Mouse (Mus musculus) heart, embryonic 14.5 days (tissue): ENCODE data around the gene Cavin1. TPM values are rescaled to one million over a fixed set of nuclear protein-coding genes. Genes with fewer than 3 reads are reported as not detected.
A peak's percentile ranks its signal among the peaks of the same experiment; 100 is the strongest.

Experiments
- ATAC-seq: fragments of 200-750 bp; cut with Nextera tagmentation; 2 replicates; pipeline ENCODE4 v1.8.0; 2017; ENCODE audit warnings: low read depth, moderate TSS enrichment; ENCODE audit not compliant: insufficient number of reproducible peaks, insufficient read depth, low FRiP score
- H3K27ac ChIP-seq, 2 experiments: fragments of 200-500 bp in 1 of 2; fragments of 300-500 bp in 1 of 2; sonication (generic) in 1 of 2; replicated peaks in 1 of 2; 2 replicates each; pipeline ENCODE4 v1.5.1; 2012 to 2014; ENCODE audit warnings: low read depth in 2 of 2, low read length in 2 of 2, control low read depth in 1 of 2, mild to moderate bottlenecking in 1 of 2, mixed read lengths in 1 of 2; ENCODE audit not compliant: control insufficient read depth in 1 of 2, insufficient read depth in 1 of 2
- H3K27me3 ChIP-seq: fragments of 300-500 bp; sonication (generic); 2 replicates; pipeline ENCODE4 v1.6.1; 2014; ENCODE audit warnings: mild to moderate bottlenecking, low read length, control low read depth; ENCODE audit not compliant: control insufficient read depth, insufficient read depth
- H3K36me3 ChIP-seq: fragments of 300-500 bp; sonication (generic); 2 replicates; pipeline ENCODE4 v1.6.1; 2014; ENCODE audit warnings: mild to moderate bottlenecking, control low read depth, low read length, mixed read lengths; ENCODE audit not compliant: control insufficient read depth, insufficient read depth
- H3K4me1 ChIP-seq, 2 experiments: fragments of 200-500 bp in 1 of 2; fragments of 300-500 bp in 1 of 2; sonication (generic) in 1 of 2; 2 replicates each; pipeline ENCODE4 v1.6.1; 2012 to 2014; ENCODE audit warnings: low read length in 2 of 2, control low read depth in 1 of 2, mixed read lengths in 1 of 2; ENCODE audit not compliant: control insufficient read depth in 2 of 2, insufficient read depth in 2 of 2
- H3K4me2 ChIP-seq: fragments of 300-500 bp; sonication (generic); 2 replicates; pipeline ENCODE4 v1.6.1; 2014; ENCODE audit warnings: mild to moderate bottlenecking, low read length
- H3K4me3 ChIP-seq, 2 experiments: fragments of 200-500 bp in 1 of 2; fragments of 300-500 bp in 1 of 2; sonication (generic) in 1 of 2; 2 replicates each; pipeline ENCODE4 v1.5.1; 2012 to 2014; ENCODE audit warnings: low read length in 2 of 2, mild to moderate bottlenecking in 2 of 2, control low read depth in 1 of 2, low read depth in 1 of 2, moderate library complexity in 1 of 2; ENCODE audit not compliant: control insufficient read depth in 1 of 2, insufficient read depth in 1 of 2
- H3K9ac ChIP-seq: fragments of 300-500 bp; sonication (generic); 2 replicates; pipeline ENCODE4 v1.6.1; 2014; ENCODE audit warnings: mild to moderate bottlenecking, low read length
- H3K9me3 ChIP-seq: fragments of 300-500 bp; sonication (generic); 2 replicates; pipeline ENCODE4 v1.6.1; 2016; ENCODE audit warnings: low read length, control low read depth; ENCODE audit not compliant: control insufficient read depth
- WGBS: fragments of 180-500 bp; shearing (Covaris S2); extraction: QIAGEN DNeasy Blood & Tissue Kit; methylation state at CpG from one replicate; pipeline ENCODE4 v1.1.7; 2014; 5-methylcytosine and 5-hydroxymethylcytosine counted together
- polyA plus RNA-seq: library from polyadenylated mRNA; unstranded; fragments of >200 nt; fragmentation: Nextera tagmentation; extraction: Ambion mirVana; gene quantifications from 2 replicates; pipeline ENCODE4 v1.2.1, GENCODE M21; 2014

Cavin1 gene
- polyA plus RNA-seq, 1 experiment from 2014 or later: 204 TPM

DNA sequence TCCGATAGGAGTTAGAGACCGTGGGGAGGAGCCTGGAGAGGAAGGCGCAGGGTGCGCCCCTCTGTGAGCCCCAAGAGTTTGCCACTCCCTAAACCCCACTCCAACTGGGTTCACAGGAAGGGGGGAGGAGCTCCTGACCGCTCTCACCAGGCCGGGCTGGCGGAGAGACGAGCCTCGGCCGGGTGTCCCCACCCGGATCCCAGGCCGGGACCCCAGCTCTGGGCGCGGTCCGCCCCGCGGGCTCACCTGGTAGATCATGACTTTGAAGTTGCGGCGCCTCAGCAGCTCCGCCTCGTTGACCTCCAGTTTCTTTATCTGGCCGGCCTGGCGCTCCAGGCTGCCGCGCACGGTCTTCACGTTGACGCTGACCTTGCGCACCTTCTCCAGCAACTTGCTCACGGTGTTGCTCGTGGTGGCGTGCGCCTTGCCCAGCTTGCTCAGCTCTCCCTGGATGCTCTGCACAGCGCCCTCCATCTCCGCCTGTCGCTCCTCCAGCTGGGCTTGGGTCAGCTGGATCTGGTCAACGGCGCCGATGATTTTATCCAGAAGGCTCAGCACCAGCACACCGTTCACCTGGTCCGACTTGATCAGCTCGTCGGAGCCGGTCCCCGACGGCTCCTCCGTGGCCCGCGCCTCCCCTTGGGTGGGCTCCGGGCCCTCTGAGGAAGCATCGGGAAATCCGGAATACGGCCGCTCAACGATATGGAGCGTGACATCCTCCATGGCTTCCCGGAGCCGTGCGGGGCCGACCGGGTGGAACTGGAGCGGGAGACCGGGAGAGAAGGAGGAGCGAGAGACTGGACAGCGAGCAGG is 737 bp downstream of the Cavin1 start:
- peak overlapping the region; percentile 77 to 93 for H3K4me3 ChIP-seq
- WGBS: under 1% methylated on average over 64 of the region's 65 CpGs
- H3K27me3 ChIP-seq: no peaks in the 10 kb centered on the region
- ATAC-seq: peak; percentile 49
- no peaks in the 10 kb centered on the region for H3K9me3 ChIP-seq
- H3K4me1 ChIP-seq: peaks cover 39 to 51% of the 10 kb centered on the region in 2 experiments
- H3K36me3 ChIP-seq: peaks cover 19% of the 10 kb centered on the region
- H3K27ac ChIP-seq: peak overlapping the region; percentile 90 to 98
- H3K9ac ChIP-seq: peak overlapping the region; percentile 98
- peak overlapping the region; percentile 71 for H3K4me2 ChIP-seq

DNA sequence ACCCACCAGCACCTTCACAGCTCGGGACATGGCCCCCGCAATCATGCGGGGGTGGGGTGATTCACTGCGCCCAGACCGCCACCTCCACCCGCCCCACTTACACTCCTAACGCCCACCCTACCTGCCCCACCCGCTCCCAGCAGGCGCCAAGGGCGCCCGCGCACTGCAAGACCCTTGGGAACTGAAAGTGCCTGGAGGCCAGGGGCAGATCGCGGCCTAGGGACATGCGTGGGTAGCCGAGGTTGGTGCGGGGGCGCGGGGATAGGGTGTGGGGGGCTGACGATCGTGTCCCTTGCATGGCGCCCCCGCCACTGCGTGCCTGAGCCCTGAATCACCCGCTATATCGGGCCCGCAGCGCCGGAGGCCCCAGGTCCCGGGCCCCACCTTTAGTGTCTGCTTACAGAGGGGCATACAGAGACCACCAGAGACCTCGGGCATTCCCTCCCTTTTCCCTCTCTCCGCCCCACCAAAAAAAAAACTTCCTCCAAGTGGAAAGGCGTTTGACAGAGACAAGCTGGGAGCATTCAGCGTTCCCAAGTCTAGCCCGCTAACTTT is 1.4 kb downstream of the Cavin1 start:
- H3K4me1 ChIP-seq: peaks cover 45 to 54% of the 10 kb centered on the region in 2 experiments
- H3K9me3 ChIP-seq: no peaks in the 10 kb centered on the region
- WGBS: under 1% methylated on average over 35 of the region's 35 CpGs
- no peaks in the 10 kb centered on the region for H3K27me3 ChIP-seq
- peak overlapping the region; percentile 77 to 93 for H3K4me3 ChIP-seq
- peak overlapping the region; percentile 98 for H3K9ac ChIP-seq
- peak overlapping the region; percentile 71 for H3K4me2 ChIP-seq
- H3K27ac ChIP-seq: peak overlapping the region; percentile 90 to 98
- peaks cover 26% of the 10 kb centered on the region for H3K36me3 ChIP-seq
- 0 out of 2 replicates have a peak, but pooled peaks have one; percentile 7 for ATAC-seq

DNA sequence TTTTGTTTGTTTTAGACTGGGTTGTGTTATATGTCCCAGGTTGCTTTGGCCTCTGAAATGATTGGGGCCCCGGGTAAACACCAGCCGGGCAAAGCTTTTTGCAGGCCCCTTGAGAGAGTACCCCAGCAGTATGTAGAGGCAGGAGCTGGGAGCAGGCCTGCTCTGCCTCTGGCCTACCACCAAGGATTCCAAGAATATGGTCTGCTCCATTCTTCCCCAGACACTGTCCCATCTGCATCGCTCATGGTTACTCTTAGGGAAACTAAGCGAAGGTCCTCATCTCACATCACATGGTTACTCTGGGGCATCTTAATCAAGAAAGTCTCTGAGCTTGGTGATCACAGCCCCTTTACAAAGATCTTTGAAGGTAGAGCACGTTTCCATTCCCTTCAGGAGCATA is 2.2 kb downstream of the Cavin1 start:
- 33% methylated on average over 5 of the region's 5 CpGs for WGBS
- peak overlapping the region; percentile 90 to 98 for H3K27ac ChIP-seq

GRCm38 (mm10) chr11:100967881-100968420 is 2.7 kb downstream of the Cavin1 start:
- peaks cover 39% of the 10 kb centered on the region for H3K36me3 ChIP-seq
- peaks cover 53 to 66% of the 10 kb centered on the region in 2 experiments for H3K4me1 ChIP-seq
- peak overlapping the region; percentile 71 for H3K4me2 ChIP-seq
- peak overlapping the region; percentile 77 to 93 for H3K4me3 ChIP-seq
- peak overlapping the region; percentile 98 for H3K9ac ChIP-seq
- ATAC-seq: no peak
- 44% methylated on average over 5 of the region's 5 CpGs for WGBS
- H3K9me3 ChIP-seq: no peaks in the 10 kb centered on the region
- peak overlapping the region; percentile 90 to 98 for H3K27ac ChIP-seq
- no peaks in the 10 kb centered on the region for H3K27me3 ChIP-seq

More for the DNA sequence above, 2.2 kb downstream of the Cavin1 start:
- H3K9ac ChIP-seq: peak overlapping the region; percentile 98
- peaks cover 53 to 60% of the 10 kb centered on the region in 2 experiments for H3K4me1 ChIP-seq
- H3K4me3 ChIP-seq: peak overlapping the region; percentile 77 to 93
- peaks cover 33% of the 10 kb centered on the region for H3K36me3 ChIP-seq
- no peak for ATAC-seq
- no peaks in the 10 kb centered on the region for H3K27me3 ChIP-seq
- peak overlapping the region; percentile 71 for H3K4me2 ChIP-seq
- H3K9me3 ChIP-seq: no peaks in the 10 kb centered on the region

DNA sequence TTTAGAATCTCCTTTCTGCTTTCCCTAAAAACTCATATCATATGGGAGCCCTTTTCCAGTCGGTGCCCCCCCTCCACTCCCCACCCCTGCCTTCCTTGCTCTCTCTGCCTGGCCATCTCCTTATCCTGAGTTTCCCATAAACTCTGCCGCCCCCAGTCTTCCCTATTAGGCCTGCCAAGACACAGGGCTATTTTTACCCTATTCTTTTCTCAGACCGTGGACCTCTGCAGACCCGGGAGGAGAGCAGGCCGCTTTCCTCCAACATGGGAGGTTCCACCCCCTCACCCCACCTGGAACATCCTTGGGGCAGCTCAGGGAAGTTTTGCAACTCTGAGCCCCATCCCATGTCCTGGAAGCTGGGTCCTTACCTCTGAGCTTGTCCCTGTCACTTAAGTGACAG is 3.3 kb downstream of the Cavin1 start:
- peak overlapping the region; percentile 98 for H3K9ac ChIP-seq
- peaks cover 45% of the 10 kb centered on the region for H3K36me3 ChIP-seq
- H3K4me2 ChIP-seq: peak overlapping the region; percentile 71
- H3K9me3 ChIP-seq: no peaks in the 10 kb centered on the region
- peak overlapping the region; percentile 77 to 93 for H3K4me3 ChIP-seq
- H3K27ac ChIP-seq: peak overlapping the region; percentile 90 to 98
- no peak for ATAC-seq
- peaks cover 58 to 72% of the 10 kb centered on the region in 2 experiments for H3K4me1 ChIP-seq
- WGBS: 4% methylated on average over 5 of the region's 5 CpGs
- H3K27me3 ChIP-seq: no peaks in the 10 kb centered on the region

DNA sequence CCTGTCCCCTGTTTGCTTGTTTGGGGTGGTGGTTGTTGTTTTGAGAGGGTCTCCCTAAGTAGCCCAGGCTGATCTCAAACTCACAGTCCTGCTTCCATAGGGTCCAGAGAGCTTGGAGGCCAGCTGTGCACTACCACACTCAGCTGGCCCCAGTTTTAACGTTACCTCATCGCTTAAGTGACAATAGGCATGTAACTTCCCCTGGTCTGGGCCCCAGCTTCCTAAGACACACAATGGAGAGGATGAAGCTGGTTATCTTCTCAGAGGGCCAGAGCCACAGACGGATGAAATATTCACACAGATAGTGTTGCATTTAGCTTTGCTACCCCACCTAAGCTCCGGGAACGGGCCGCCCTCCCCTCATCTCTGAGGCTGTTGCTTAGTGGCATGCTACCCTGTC is 4.9 kb downstream of the Cavin1 start:
- Histone ChIP-seq H3K4me2 (peak overlapping the region; percentile 71), H3K36me3 (peaks cover 49% of the 10 kb centered on the region), H3K27ac (peak overlapping the region; percentile 55 to 98), H3K27me3 (no peaks in the 10 kb centered on the region), H3K4me1 (peaks cover 54 to 78% of the 10 kb centered on the region in 2 experiments), H3K9me3 (no peaks in the 10 kb centered on the region), H3K9ac (peak overlapping the region; percentile 98), H3K4me3 (peak overlapping the region in 1 of 2 experiments; percentile 93; a peak in 2 of 4 replicates)
- no peak for ATAC-seq
- WGBS: 20% methylated on average over 6 of the region's 6 CpGs

- Histone ChIP-seq H3K4me1 (peaks cover 57 to 84% of the 10 kb centered on the region in 2 experiments), H3K9me3 (no peaks in the 10 kb centered on the region), H3K4me2 (peak overlapping the region; percentile 71), H3K27me3 (no peaks in the 10 kb centered on the region), H3K4me3 (no peak overlapping the region), H3K27ac (peak overlapping the region; percentile 55 to 98), H3K9ac (peak overlapping the region; percentile 98), H3K36me3 (peaks cover 49% of the 10 kb centered on the region)
- 69% methylated on average over 6 of the region's 6 CpGs for WGBS
- no peak for ATAC-seq
Measured at GRCm38 (mm10) chr11:100964901-100965542, 5.7 kb downstream of the Cavin1 start.
